Mouse (Mus musculus): Measurements from ENCODE around the gene Timm10.

- no peak for TF ChIP-seq CTCF (IDR thresholded peaks at IDR 0.05; ENCODE audit: extremely low read depth, insufficient read depth, low read length)
- no peak for TF ChIP-seq POLR2A (IDR thresholded peaks at IDR 0.05; ENCODE audit: extremely low read depth, insufficient read depth, low read length)
These were observed 14.1 kb upstream of the Timm10 start for GRCm38 (mm10) chr2:84812676-84813075.

Data from cortical plate, adult 2 months (tissue).